Mouse (Mus musculus): ENCODE measurements around the gene Aggf1. TPM values are rescaled to one million over a fixed set of nuclear protein-coding genes. Genes with fewer than 3 reads are reported as not detected.

Gene Aggf1
- total and polyA plus RNA-seq, 3 experiments = 50.5 to 74.5 (median 55.1) TPM

DNA sequence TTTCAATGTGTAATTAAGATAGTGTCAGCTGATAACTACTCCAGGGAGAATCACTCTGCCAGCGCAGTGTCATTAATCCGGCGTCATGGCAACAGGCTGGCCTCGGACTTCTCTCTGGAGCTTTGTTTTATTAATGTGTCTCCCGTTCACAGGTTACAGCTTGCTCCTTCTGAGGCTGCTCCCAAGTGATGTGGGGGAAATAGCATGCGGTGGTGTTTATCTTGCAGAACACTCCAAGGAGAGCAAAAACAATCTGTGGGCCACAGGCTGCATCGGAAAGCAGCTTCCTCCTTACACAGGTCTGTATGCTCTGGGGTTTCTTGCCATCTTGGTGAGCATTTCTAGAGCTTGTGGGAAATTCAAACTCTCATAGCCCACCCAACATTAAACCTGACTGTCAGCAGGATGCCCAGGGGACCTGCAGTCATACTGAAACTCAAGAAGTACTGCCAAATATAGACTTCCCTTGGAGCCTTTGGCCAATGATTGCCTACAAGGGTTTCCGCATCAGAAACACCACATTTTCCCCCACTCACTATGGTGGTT lies 44.1 kb upstream of the Aggf1 start:
- DNase-seq (ENCODE audit: low read depth, low spot score) = no peak
- TF ChIP-seq ZMIZ1 (IDR thresholded peaks at IDR 0.05; ENCODE audit: low read depth, low read length) = no peak
- no peak for TF ChIP-seq GATA1 (IDR thresholded peaks at IDR 0.05; ENCODE audit: low read depth, low read length)
- TF ChIP-seq RAD21 (IDR thresholded peaks at IDR 0.05; ENCODE audit: low read depth, low read length) = no peak
- TF ChIP-seq GABPA (IDR thresholded peaks at IDR 0.05; ENCODE audit: low read depth, low read length) = no peak
- TF ChIP-seq EP300 (IDR thresholded peaks at IDR 0.05; ENCODE audit: low read depth in 1 of 2, low read length in 2 of 2) = no peak
- H3K4me1 ChIP-seq (ENCODE audit: control insufficient read depth in 1 of 2, insufficient read depth in 2 of 2, low read length in 2 of 2) = no peaks in the 10 kb centered on the region

DNA sequence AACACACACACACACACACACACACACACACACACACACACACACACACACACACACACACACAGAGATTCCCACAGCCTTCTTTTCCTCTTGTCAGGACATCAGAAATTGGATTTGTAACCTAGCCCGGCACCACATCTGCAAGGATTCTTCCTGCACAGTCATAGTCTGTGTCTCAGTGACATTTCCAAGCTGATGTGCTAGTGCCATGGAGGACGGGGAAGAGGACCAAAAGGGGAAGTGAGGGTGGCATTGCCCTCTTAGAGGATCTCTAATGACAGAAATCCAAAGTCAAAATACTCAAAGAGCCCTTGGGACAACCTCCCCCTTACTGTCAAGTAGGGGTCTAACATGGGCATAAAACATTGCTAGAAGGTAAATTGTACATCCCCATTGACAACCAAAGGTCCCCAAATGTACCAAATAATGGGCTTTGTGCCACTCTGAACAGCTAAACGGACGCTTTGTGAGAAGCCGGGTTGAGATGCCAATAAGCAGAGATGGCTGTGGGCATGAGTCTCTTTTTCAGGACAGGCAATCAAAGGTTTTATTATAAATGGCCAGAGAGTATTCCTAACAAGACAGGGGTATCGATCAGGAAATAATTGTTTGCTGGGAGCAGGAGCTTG lies 43.5 kb upstream of the Aggf1 start:
- Histone ChIP-seq H3K9me3 (replicated peaks; ENCODE audit: insufficient read depth, low read length) (no peaks in the 10 kb centered on the region), H3K27me3 (ENCODE audit: control insufficient read depth in 1 of 2, insufficient read depth in 2 of 2, low read length in 2 of 2) (peaks cover 0 to 1% of the 10 kb centered on the region in 2 experiments; a peak in 1 of 4 replicates), H3K36me3 (ENCODE audit: control insufficient read depth in 1 of 2, insufficient read depth in 2 of 2, low read length in 2 of 2) (no peaks in the 10 kb centered on the region), H3K4me1 (ENCODE audit: control insufficient read depth in 1 of 2, insufficient read depth in 2 of 2, low read length in 2 of 2) (no peaks in the 10 kb centered on the region), H3K9ac (ENCODE audit: control insufficient read depth, low read depth, low read length, poor library complexity, severe bottlenecking) (no peak overlapping the region), H3K4me3 (ENCODE audit: control insufficient read depth in 1 of 2, insufficient read depth in 1 of 2, low read depth in 2 of 2, low read length in 2 of 2) (no peak overlapping the region), H3K79me2 (ENCODE audit: control insufficient read depth, insufficient read depth, low read length, poor library complexity) (no peaks in the 10 kb centered on the region), H3K27ac (ENCODE audit: control insufficient read depth, low read depth, low read length) (no peak overlapping the region)
- no peak for DNase-seq (ENCODE audit: low read depth, low spot score)
- TF ChIP-seq ZC3H11A (IDR thresholded peaks at IDR 0.05; ENCODE audit: low read depth, low read length) (no peak), TAL1 (IDR thresholded peaks at IDR 0.05; ENCODE audit: low read length) (no peak), ELF1 (IDR thresholded peaks at IDR 0.05; ENCODE audit: low read depth, low read length) (no peak), MYC (IDR thresholded peaks at IDR 0.05; ENCODE audit: low read depth, low read length) (no peak), UBTF (IDR thresholded peaks at IDR 0.05; ENCODE audit: borderline replicate concordance, insufficient read depth, low read depth, low read length) (no peak), EP300 (IDR thresholded peaks at IDR 0.05; ENCODE audit: low read depth in 1 of 2, low read length in 2 of 2) (no peak), ZKSCAN1 (IDR thresholded peaks at IDR 0.05; ENCODE audit: low read depth, low read length) (no peak), NRF1 (IDR thresholded peaks at IDR 0.05; ENCODE audit: insufficient read depth, low read depth, low read length, poor library complexity, severe bottlenecking) (no peak), USF2 (IDR thresholded peaks at IDR 0.05; ENCODE audit: borderline replicate concordance in 1 of 2, insufficient read depth in 1 of 2, low read depth in 1 of 2, low read length in 2 of 2) (no peak), MAFK (IDR thresholded peaks at IDR 0.05; ENCODE audit: borderline replicate concordance, low read depth, low read length) (no peak), GABPA (IDR thresholded peaks at IDR 0.05; ENCODE audit: low read depth, low read length) (no peak), POLR2AphosphoS2 (IDR thresholded peaks at IDR 0.05; ENCODE audit: low read length) (no peak)

More for the DNA sequence above, 44.1 kb upstream of the Aggf1 start:
- Histone ChIP-seq H3K27ac (ENCODE audit: control insufficient read depth, low read depth, low read length) (no peak overlapping the region), H3K9ac (ENCODE audit: control insufficient read depth, low read depth, low read length, poor library complexity, severe bottlenecking) (no peak overlapping the region), H3K4me3 (ENCODE audit: control insufficient read depth in 1 of 2, insufficient read depth in 1 of 2, low read depth in 2 of 2, low read length in 2 of 2) (no peak overlapping the region), H3K27me3 (ENCODE audit: control insufficient read depth in 1 of 2, insufficient read depth in 2 of 2, low read length in 2 of 2) (peaks cover 0 to 1% of the 10 kb centered on the region in 2 experiments; a peak in 1 of 4 replicates), H3K79me2 (ENCODE audit: control insufficient read depth, insufficient read depth, low read length, poor library complexity) (no peaks in the 10 kb centered on the region), H3K9me3 (replicated peaks; ENCODE audit: insufficient read depth, low read length) (no peaks in the 10 kb centered on the region), H3K36me3 (ENCODE audit: control insufficient read depth in 1 of 2, insufficient read depth in 2 of 2, low read length in 2 of 2) (no peaks in the 10 kb centered on the region)
